12 mouse cellular contexts compared by ENCODE assay signal in genomic region chr15:77683944-77684343, GRCm38 (mm10). TPM values are rescaled to one million over a fixed set of nuclear protein-coding genes. Genes with fewer than 3 reads are reported as not detected.
DNase-seq lines count a peak whose midpoint lies in the region; ATAC-seq and TF ChIP-seq lines count a peak whose summit lies in the region.
"Not testable (repeated sequence)": the region's sequence is repeated elsewhere in the genome, so short reads cannot be mapped to it uniquely, and the experiment has no call there.
"Had no signal": no experiment of that assay in that cellular context is flagged by ENCODE, and none has a peak within 500 bp of the region (broad histone marks: within the 10 kb centered on the region; RNA-seq: fewer than 3 reads in every experiment).

No protein-coding gene starts in this region.

- H3K27ac ChIP-seq in embryonic facial prominence, embryonic 10.5 days (replicated peaks); kidney, postnatal 0 days: not testable (repeated sequence)

- not testable (repeated sequence) for H3K4me2 ChIP-seq in kidney, postnatal 0 days (ENCODE audit: low read length)

- 20% methylated on average over 11 of the region's 11 CpGs for WGBS in embryonic facial prominence, embryonic 10.5 days
- WGBS in kidney, postnatal 0 days, result 7% methylated on average over 7 of the region's 11 CpGs

- TF ChIP-seq CTCF in kidney, postnatal 0 days (IDR thresholded peaks at IDR 0.05; ENCODE audit: low read depth), result peak; percentile 70

- H3K4me1 ChIP-seq in embryonic facial prominence, embryonic 10.5 days; kidney, postnatal 0 days (replicated peaks; ENCODE audit: insufficient read depth, low read length): not testable (repeated sequence)

- not testable (repeated sequence) for H3K4me3 ChIP-seq in embryonic facial prominence, embryonic 10.5 days; kidney, postnatal 0 days (replicated peaks; ENCODE audit: low read depth, low read length)

- not testable (repeated sequence) for H3K36me3 ChIP-seq in embryonic facial prominence, embryonic 10.5 days (replicated peaks); kidney, postnatal 0 days (ENCODE audit: insufficient read depth, low read length)

- not testable (repeated sequence) for H3K9me3 ChIP-seq in embryonic facial prominence, embryonic 10.5 days; kidney, postnatal 0 days (replicated peaks; ENCODE audit: low read length)

- DNase-seq in CD8-positive naive resting alpha-beta T cell, adult 2 months (ENCODE audit: low read depth in 2 of 2, low spot score in 2 of 2), result peak; percentile 26 to 55
- DNase-seq in adrenal gland, postnatal 36 days, result peak; percentile 57 to 59
- DNase-seq in embryonic facial prominence, embryonic 10.5 days (ENCODE audit: low spot score), result peak; percentile 44
- peak; percentile 11 to 13 for DNase-seq in heart, adult 9 months (ENCODE audit: low spot score in 2 of 2)
- DNase-seq in kidney, postnatal 0 days (ENCODE audit: low spot score), result peak; percentile 50
- peak; percentile 19 for DNase-seq in liver
- peak; percentile 31 to 42 for DNase-seq in natural killer cell, adult 2 months (ENCODE audit: low spot score in 2 of 2)
- peak; percentile 75 for DNase-seq in testis, postnatal 10 days (ENCODE audit: low spot score)

- not testable (repeated sequence) for H3K27me3 ChIP-seq in embryonic facial prominence, embryonic 10.5 days (replicated peaks; ENCODE audit: low read depth, poor library complexity, severe bottlenecking); kidney, postnatal 0 days (ENCODE audit: insufficient read depth, low read length)

- not testable (repeated sequence) for ATAC-seq in kidney, postnatal 0 days (replicated peaks; ENCODE audit: low FRiP score, low read depth)

- not testable (repeated sequence) for H3K9ac ChIP-seq in kidney, postnatal 0 days (ENCODE audit: low read depth, low read length)

RNA-seq across cellular contexts. Expression of gene Apol7e, which starts 14.7 kb away (rescaled TPM):
- not detected for total RNA-seq in adrenal gland, postnatal 36 days (2021)
- not detected in 2 replicates for polyA plus RNA-seq in embryonic facial prominence, embryonic 10.5 days (2016; fragmentation: Nextera tagmentation; extraction: Ambion mirVana)
- not detected in 2 replicates for polyA plus RNA-seq in kidney, postnatal 0 days (2015; fragmentation: Nextera tagmentation; extraction: Ambion mirVana)
- polyA plus RNA-seq: kidney, embryonic 15.5 days; lung, embryonic 16.5 days had no signal

RNA-seq across cellular contexts. Expression of gene Apol11b, which starts 40.9 kb away (rescaled TPM):
- total RNA-seq in adrenal gland, postnatal 36 days (2021), result under 1 TPM; 0.33 to 0.83 TPM
- polyA plus RNA-seq in embryonic facial prominence, embryonic 10.5 days (2016; fragmentation: Nextera tagmentation; extraction: Ambion mirVana), result not detected in 2 replicates
- not detected in 2 replicates for polyA plus RNA-seq in kidney, postnatal 0 days (2015; fragmentation: Nextera tagmentation; extraction: Ambion mirVana)
- total RNA-seq: common myeloid progenitor, adult 5-6 weeks; ES-E14 had no signal
- polyA plus RNA-seq: lung, embryonic 16.5 days had no signal

RNA-seq across cellular contexts. Expression of gene Apol9b, which starts 44.9 kb away (rescaled TPM):
- total RNA-seq in adrenal gland, postnatal 36 days (2021), result 1 to 10 TPM; 1.1 to 1.2 TPM
- polyA plus RNA-seq in embryonic facial prominence, embryonic 10.5 days (2016; fragmentation: Nextera tagmentation; extraction: Ambion mirVana), result not detected in 2 replicates
- 0.14 and 0.15 TPM in 2 replicates for polyA plus RNA-seq in kidney, postnatal 0 days (2015; fragmentation: Nextera tagmentation; extraction: Ambion mirVana)
- total RNA-seq: ES-E14 had no signal
- polyA plus RNA-seq: kidney, embryonic 15.5 days had no signal

Comparison
In these comparisons a context has a peak if more than half of its experiments do, and no peak if none do; other contexts are left out.
1. DNase-seq: peak in every context shown above with its lines; median percentile 75 in testis, postnatal 10 days; 58 in adrenal gland, postnatal 36 days; 50 in kidney, postnatal 0 days; 44 in embryonic facial prominence, embryonic 10.5 days; 40 in CD8-positive naive resting alpha-beta T cell, adult 2 months; 36 in natural killer cell, adult 2 months; 19 in liver; 12 in heart, adult 9 months.